Mouse (Mus musculus): Measurements from ENCODE around the gene Dcaf5. TPM values are rescaled to one million over a fixed set of nuclear protein-coding genes. Genes with fewer than 3 reads are reported as not detected.

Dcaf5 gene
- total RNA-seq, 2 experiments from 2014 or later: 59.4 to 70.9 TPM

DNA sequence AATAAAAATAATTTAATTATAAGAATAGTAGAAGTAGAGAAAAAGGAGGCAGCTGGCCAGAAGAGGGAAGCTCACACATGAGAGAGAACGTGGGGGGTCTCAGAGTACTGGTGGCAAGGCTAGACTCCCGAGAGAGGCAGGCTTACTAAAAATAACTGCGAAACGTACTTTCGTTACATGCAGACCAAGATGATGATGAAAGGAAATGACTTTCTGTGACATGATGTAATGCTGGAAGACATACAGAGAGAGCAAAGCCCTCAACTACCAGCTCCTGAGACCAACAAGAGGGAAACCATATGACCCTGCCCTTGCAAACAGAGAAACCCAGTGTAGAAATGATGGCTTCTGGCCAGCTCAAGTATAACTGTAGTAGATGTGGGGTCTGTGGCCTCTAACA, 76.1 kb downstream of the Dcaf5 start:
- DNase-seq (ENCODE audit: low spot score in 2 of 2): no peak

DNA sequence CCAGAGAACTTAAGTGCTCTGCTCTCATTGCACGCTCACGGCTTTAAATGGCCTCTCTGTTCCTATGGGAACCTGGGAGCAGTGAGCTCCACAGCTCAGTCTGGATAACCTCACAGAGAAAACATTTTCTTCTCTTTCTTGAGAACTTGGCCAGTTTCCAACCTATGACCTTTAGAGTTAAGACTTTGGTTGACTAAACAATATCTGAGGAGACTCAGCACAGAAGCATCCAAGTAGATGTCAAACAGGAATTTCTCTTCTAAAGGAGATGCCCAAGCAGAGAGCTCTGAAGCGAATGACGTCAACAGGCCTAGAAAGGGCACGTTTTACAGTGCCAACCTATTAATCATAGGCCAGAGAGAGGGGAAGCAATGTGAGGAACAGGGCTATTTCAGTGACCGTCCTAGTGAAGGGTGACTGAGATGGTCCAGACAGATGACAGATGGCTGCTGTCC, 91.6 kb downstream of the Dcaf5 start:
- DNase-seq (ENCODE audit: low spot score in 2 of 2): no peak

DNA sequence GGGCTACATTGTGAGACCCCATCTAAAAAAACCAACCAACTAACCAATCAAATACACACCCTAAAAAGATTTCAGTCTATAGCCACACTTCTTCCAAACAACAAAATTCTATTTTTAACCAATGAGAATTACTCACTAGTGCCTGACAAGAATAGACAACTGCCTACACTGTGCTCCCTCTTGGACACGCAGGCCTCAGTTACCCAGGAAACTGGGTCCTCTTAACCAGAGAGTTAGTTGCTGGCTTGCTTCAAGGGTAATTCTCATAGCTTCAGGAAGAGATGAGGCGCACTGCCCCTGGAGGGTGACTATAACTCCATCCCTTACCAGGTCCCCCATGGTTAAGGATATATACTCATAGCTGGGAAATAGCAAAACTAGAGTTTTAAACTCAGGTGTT, 95.5 kb downstream of the Dcaf5 start:
- no peak for DNase-seq (ENCODE audit: low spot score in 2 of 2)

DNA sequence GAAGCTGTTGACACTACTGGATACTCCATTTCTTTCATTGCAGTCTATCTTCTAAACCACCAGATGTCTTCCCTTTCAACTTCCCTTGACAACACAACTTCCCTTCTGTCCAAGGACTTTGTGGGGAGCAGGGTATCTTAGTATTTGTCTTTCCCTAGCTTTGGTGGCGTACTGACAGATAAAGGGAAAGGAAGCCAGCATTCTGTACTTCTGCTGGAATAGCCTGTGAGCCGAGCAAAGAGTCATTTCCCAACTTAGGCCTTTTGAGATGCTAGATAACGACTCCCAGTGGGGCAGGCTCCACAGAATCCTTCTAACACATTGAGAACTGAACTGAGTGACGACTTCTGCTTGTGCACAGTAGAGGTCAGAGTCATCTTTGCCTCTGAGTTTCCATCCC, 102.2 kb downstream of the Dcaf5 start:
- no peak for DNase-seq (ENCODE audit: low spot score in 2 of 2)

DNA sequence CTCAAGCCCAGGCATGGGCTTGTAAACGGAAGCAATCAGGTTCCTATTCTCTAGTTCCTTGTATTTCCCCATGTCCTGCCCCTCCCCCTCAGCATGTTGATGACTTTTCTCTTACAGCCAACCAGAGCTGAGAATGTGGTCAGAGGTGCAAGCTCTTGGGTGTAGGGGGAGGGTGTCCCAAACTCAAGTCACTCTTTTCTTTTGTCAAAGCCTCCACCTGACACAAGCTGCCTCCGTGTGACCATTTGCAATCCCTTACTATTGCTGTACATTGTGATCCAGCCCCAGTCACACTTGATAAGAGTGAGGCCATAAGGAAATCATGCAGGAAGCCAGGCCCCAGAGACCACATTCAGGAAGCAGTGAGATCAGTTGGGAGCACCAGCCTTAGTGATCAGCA, 104.8 kb downstream of the Dcaf5 start:
- no peak for DNase-seq (ENCODE audit: low spot score in 2 of 2)

DNA sequence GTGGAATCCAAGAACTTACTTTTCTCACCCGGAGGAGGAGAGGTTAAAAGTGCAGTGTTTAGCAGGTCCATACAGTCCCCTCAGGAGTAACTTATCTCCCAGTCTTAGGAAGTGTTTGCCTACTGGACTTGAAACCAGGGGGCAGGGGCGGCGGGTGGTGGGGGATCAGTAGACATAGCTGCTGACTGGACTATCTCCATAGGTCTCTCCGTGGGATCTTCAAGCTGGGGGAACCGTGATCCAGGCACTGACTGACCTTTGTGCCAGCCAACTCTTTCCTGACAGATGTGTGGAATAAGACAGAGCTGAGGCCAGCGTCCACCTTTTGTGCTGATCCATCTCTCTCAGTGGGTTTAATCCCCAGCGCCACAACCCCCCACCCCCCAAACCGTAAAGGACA, 105.6 kb downstream of the Dcaf5 start:
- DNase-seq (ENCODE audit: low spot score in 2 of 2): no peak

DNA sequence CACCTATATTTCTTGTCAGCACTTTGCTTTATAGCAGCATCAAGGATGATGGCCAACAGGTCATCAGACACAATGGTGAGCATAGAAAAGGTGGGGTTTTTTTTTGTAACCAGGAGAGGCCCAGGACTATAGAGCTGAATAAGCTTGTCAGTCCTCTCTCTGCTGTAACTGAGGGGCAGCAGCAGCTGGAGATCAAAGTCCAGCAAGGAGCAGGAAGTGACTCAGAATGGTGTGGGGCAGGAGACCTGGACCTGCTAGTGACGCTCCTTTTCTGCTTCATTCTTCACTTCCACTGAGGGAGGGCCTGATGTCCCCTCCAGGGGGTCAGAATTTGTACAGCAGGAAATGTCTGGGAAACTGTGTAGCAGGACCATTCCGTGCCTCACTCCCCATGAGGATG, 106.8 kb downstream of the Dcaf5 start:
- DNase-seq (ENCODE audit: low spot score in 2 of 2): no peak

DNA sequence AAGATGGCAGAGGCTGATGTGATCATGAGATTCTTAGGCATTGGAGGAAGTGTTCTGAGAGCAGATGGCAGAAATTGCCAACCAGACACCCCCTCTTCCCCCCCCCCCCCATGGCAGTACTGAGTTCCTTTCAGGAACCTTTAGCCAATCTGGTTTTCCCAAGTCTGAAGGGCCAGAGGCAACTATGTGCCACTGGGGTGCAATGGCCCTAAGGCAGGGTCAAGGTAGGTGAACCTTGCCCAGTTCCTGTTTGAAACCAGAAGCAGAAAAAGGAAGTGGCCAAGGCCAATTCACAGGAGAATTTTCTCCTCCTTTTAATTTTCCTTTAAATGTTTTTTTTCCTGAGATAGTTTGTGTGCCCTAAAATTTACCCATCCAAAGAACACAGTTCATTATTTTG, 110.4 kb downstream of the Dcaf5 start:
- DNase-seq (ENCODE audit: low spot score in 2 of 2): no peak

DNA sequence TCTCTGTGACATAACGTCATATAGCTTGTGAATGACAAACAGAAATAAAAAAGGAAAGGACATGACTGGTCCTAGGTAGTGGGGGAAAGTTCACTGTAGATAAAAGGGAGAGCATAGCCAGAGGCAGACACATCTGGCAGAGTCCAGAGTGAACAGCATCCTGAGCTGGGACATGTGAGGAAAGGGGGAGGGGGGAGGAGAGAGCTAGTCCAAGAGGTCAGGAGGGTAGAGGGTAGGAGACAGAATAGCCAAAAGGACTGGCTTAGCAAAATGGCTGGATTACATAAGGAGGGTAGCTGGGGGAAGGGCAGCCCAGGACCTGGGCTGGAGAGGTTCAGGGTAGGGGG, 111.6 kb downstream of the Dcaf5 start:
- DNase-seq (ENCODE audit: low spot score in 2 of 2): no peak

DNA sequence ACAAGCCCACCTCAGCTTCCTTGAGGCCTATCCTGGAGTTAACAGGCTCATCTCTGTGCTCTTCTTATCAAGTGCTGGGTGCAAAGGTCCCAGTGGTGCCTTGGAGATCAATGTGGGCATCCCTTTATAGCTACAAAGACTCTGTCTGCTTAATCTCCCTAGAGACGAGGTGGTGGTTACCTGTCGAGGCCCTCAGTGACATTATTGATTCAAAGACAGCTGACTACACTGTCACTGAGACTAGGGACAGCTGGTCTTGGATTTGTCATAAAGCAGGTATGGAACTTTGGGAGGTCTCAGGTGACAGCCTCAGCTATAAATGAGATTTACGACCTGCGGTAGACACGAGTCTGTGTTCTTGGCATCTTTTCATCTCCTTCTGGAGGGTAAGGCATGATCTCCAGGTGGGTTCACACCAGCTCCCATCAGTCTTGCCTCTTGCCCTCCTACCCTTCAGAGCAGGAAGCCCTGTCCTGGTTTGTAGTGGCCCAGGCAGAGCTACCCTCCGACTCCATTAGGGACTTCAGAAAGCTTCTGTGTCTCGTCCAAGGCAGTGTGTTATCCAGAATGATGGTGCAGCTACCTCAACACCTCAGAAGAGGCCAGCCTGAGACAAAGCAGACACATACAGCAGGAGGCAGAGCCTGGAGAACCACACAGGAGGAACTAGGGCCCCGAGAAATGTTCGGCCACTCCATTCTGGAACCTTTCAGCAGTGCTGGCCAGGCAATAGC, 112.2 kb downstream of the Dcaf5 start:
- DNase-seq (ENCODE audit: low spot score in 2 of 2): no peak

DNA sequence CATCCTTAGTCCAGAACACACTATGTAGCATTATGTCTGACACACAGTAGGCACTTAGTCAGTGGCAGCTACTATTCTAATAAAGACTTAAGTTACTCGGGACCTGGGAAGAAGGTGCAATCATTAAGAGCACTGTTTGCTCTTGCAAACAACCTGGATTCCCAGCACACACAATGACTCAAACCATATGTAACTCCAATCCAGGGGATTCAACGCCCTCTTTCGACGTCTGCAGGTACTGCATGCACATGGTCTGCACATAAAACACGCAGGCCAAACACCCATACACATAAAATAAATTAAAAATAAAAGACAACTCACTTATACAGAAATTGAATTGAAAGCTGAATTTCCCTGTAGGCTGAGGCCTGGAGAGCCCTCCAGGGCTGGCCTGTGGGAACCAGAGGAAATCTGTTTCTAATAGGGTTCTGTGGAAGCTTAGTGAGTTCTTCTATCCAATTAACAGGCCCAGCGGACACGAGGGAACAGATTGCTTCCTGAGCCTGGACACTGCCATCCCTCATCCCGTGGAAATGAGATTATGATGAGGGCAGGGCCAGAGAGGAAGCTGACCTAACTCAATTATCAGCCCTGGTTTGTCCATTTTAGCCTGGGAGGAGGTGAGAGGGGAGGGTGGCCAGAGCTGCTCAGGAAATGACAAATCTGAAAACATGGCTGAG, 112.9 kb downstream of the Dcaf5 start:
- no peak for DNase-seq (ENCODE audit: low spot score in 2 of 2)

DNA sequence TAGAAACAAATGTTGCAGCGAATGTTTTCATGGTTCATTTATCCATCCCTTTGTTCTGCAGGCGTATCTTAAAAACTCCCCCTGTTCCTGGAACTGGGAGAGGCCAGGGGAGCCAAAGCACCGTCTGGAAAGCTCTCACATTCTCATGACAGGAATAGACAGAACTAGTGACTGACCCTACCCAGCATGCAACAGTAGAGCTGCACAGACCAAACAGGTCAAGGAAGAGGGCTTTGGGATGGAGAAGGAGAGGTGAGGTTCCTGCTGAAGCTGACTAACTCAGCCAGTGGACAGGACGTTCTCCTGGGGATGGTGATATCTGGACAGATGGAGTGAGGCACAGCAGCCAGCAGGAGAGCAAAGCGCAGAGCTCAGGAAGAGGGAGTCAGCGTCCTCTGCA, 113.9 kb downstream of the Dcaf5 start:
- DNase-seq (ENCODE audit: low spot score in 2 of 2): no peak

DNA sequence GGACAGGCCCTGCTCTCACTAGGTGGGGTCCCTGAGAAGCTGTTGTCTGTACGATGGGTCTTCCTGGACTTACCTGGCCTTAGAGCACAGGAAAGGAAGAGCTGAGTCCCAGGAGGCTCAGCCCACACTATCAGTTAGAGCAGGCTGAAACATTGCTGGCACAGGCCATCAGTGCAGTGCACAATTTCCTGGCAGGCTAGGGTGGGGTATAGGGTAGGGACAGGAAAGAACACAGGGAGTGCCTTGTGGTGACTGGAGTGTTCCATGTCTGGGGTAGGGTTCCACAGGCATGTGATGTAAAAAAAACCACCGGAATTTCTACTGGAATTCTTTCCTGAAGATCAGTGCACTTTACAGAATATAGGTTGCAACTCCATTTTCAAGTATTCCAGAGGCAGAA, 117.3 kb downstream of the Dcaf5 start:
- no peak for DNase-seq (ENCODE audit: low spot score in 2 of 2)

DNA sequence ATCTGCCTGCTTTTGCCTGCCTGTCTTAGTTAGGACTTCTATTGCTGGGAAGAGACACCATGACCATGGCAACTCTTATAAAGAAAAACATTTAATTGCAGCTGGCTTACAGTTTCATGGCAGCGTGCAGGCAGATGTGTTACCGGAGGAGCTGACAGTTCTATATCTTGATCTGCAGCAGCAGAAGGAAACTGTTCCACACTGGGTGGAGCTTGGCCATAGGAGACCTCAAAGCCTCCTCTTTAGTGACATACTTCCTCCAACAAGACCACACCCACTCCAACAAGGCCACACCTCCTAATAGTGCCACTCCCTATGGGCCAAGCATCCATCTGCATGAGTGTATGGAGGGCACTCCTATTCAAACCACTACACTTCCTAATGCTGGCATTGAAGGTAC, 121.1 kb downstream of the Dcaf5 start:
- DNase-seq (ENCODE audit: low spot score in 2 of 2): no peak

DNA sequence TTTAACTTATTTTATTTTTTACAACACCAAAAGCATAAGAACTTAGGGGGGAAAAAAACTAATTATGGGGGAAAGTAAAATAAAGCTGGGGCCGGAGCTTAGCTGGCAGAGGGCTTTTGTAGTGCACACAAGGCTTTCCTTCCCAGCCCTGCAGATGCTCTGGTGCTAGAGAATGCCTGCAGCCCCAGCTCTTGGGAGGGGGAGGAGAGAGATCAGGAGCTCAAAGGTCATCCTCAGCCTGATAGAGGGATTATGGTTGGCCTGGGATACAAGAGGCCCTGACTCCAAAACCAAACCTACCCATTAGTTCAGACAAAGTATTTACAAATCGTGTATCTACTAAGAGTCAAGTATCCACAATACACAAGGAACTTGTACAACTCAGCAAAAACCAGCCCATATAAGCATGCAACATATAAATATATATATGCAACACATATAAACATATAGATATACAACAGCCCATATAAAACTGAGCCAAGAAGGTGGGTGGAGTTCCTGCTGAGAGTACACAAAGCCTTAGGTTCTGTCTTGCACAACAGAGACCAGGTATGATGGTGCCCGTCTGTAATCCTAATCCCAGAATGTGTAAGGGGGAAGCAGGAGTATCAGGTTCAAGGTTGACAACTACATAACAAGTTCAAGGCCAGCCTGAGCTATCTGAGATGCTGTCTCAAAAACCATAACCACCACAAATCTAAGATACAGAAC, 124.3 kb downstream of the Dcaf5 start:
- DNase-seq (ENCODE audit: low spot score in 2 of 2): no peak

DNA sequence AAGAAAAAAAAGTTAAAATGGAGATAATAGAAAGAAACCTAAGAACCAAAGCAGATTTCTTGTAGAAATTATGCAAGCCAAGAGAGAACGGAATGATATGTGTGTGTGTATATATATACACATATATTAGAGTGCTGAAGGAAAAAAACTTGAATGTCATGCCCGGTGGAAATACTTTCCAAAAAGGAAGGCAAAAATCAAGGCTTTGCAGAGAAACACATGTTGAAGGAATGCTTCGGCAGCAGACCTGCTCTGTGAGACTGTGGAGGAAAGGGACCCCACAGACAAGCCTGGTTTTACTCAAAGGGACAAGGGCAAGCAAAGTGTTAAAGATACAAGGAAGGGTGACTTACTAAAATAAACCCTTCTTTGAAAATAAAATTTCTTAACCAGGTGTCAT, 128.8 kb downstream of the Dcaf5 start:
- DNase-seq (ENCODE audit: low spot score in 2 of 2): no peak

DNA sequence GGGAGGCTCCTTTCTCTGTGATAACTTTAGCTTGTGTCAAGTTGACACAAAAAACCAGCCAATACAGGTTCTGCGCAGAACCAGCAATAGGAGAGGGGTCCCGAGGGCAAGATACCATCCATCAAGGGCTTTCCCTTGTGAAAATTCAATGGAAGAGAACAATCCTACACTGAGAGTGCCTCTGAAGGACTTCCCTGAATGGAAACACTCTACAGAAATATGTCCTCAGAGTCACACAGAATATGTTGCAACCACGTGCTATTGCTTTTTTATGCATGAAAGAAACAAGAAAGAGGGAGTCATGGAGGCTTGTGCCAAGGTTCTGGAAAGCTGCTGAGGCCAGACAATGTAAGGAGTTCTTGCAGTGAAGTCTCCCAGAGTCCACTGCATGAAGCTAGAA, 131.9 kb downstream of the Dcaf5 start:
- DNase-seq (ENCODE audit: low spot score in 2 of 2): no peak

DNA sequence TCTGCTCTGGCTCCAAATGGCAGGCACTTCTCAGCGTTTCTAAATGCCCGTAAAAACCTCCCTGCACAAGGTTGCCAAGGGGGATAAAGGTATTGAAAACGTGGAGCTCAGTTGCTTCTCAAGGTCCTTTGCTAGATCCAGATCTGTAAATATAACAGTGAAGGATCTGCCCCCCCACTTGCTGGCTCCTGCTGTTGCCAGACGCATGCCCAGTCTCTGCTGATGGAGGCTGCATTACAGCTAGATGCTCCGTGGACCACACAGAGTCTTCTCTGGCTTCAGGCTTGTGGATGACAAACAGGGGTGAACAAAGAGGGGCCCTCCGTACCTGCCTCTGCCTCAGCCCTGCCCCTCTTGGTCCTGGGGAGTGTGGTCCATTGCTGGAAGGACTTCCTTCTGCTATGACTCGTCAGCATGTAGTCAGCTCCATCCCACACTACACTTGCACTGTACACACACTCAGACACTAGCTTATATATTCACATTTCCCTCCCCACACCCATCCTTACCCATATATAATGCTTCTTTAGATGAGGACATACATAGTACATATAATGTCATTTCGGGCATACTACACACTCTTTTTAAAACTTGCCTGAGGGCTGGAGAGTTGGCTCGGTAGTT, 135.5 kb downstream of the Dcaf5 start:
- no peak for DNase-seq (ENCODE audit: low spot score in 2 of 2)

DNA sequence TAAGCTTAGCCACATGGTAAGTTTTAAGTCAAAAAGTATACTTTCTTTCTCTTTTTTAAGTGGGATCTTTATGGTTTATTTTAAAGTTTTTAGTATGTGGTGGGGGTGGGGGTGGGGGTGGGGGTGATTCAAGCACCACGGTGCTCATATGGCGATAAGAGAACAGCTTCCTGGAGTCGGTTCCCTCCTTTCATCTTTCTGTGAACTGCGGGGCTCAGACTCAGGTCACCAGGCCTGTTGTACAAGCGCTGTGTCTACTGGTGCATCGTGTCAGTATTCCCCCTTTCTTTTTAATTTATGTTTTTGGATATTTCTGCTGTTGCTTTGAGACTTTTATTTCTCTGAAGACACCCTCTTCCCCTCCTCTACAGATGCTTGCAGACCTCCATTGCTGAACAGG, 137.7 kb downstream of the Dcaf5 start:
- no peak for DNase-seq (ENCODE audit: low spot score in 2 of 2)

DNA sequence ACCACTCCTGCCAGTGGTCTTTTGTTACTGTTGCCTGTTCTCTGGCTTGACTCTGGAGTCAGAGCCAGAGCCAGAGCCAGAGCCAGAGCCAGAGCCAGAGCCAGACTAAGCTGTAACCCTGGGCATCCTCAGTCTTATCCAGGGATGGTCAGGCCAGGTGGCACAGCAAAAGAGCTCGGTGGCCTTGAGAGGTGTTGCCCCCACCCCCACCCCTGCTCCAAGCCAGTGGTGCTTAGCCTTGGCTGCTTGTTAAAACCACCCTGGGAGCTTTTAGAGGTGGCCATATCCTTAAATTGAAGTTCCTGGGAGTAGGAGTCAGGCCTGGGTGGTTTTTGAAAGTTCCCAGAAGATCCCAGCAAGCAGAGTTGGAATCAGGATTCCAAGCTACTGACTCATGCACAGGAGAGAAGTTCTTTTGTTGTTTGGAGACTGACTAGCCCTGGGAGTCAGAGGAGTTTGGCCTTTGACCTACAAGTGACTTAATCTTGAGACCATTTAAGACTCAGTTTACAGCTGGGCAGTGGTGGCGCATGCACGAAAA, 144.4 kb downstream of the Dcaf5 start:
- DNase-seq (ENCODE audit: low spot score in 2 of 2): no peak

DNA sequence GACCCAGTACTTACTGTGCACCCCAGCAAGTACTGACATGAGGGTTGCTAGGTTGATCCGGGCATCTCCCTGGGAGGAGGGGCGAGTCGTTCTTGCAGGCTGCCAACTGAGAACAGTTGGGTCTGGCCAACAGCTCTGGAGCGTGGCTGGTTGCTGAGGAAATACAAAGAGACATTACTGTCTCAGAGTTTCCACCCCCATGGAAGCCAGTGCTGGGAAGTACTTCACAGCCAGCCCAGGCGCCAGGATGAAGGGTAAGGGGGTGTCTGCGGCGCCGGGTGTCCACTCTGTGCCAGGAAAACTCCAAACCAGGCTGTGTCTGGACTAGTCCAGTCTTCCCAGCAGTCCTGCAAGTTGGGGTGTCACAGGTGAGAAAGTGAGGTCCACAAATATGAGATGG, 145.4 kb downstream of the Dcaf5 start:
- DNase-seq (ENCODE audit: low spot score in 2 of 2): peak in 1 of 2 experiments; percentile 48

DNA sequence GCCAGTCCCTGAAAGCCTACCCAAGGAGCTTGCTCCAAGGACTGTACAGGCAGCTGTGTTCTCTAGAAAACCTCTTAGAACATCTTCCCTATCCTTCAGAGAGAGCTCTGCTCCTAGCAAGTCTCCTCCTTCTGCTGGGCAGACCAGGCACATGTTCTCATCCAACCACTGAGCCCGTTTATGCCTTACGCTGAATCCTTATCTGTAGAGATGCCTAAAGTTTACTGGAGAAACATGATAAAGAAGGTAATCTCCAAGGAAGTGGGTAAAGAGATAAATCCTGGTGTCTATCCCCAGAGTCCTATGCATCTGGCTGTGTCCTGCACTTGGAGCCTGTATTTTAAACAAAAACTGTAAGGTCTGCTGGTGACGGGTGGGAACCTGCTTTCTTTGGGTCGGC, 145.9 kb downstream of the Dcaf5 start:
- DNase-seq (ENCODE audit: low spot score in 2 of 2): no peak

Measured in layer of hippocampus, postnatal 14 days (tissue).